Mouse (Mus musculus): Measurements from ENCODE around the gene Pxmp4. TPM values are rescaled to one million over a fixed set of nuclear protein-coding genes. Genes with fewer than 3 reads are reported as not detected.

Pxmp4 gene
- polyA plus RNA-seq, 1 experiment from 2014 or later, result 44.9 TPM

- H3K27me3 ChIP-seq (ENCODE audit: control insufficient read depth, insufficient read depth, low read depth, low read length), result no peaks in the 10 kb centered on the region
- no peak overlapping the region for H3K9ac ChIP-seq (ENCODE audit: low read depth, low read length)
- H3K27ac ChIP-seq (ENCODE audit: low read length), result no peak overlapping the region
- no peak overlapping the region for H3K4me2 ChIP-seq (ENCODE audit: low read depth, low read length)
- peaks cover 36% of the 10 kb centered on the region for H3K4me1 ChIP-seq (ENCODE audit: control insufficient read depth, low read depth, low read length)
- H3K36me3 ChIP-seq (ENCODE audit: control insufficient read depth, insufficient read depth), result peaks cover 9% of the 10 kb centered on the region
- no peak overlapping the region for H3K4me3 ChIP-seq (ENCODE audit: low read depth, low read length)
- 87% methylated on average over 3 of the region's 3 CpGs for WGBS (ENCODE audit: insufficient replicate concordance)
- H3K9me3 ChIP-seq (replicated peaks; ENCODE audit: control insufficient read depth, low read length), result peaks cover 4% of the 10 kb centered on the region
- ATAC-seq (ENCODE audit: low read depth), result no peak
These were observed 35.0 kb upstream of the Pxmp4 start for GRCm38 (mm10) chr2:154638521-154638920.

DNA sequence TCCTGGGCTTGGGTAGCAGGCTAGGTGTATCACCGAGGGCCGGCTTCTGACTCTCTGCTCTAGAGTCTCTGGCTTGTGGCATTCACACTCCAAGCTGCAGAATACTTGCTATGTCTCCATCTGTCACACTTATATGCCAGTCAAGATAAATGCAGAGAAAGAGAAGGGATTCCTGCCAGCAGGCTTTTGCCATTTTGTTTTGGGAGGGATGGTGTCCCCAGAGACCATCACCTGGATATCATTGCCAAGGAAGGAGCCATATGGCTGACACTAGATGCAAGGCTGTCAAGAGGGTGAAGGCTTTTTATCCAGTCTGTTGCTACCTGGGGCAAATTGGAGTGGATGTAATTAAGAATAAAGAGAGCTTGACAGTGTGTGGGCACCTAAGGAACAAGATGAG lies 32.3 kb upstream of the Pxmp4 start:
- H3K27ac ChIP-seq (ENCODE audit: low read length), result peak overlapping the region; percentile 100
- 92% methylated on average over 2 of the region's 2 CpGs for WGBS (ENCODE audit: insufficient replicate concordance)
- peaks cover 9% of the 10 kb centered on the region for H3K36me3 ChIP-seq (ENCODE audit: control insufficient read depth, insufficient read depth)
- no peak overlapping the region for H3K4me3 ChIP-seq (ENCODE audit: low read depth, low read length)
- H3K27me3 ChIP-seq (ENCODE audit: control insufficient read depth, insufficient read depth, low read depth, low read length), result no peaks in the 10 kb centered on the region
- peaks cover 4% of the 10 kb centered on the region for H3K9me3 ChIP-seq (replicated peaks; ENCODE audit: control insufficient read depth, low read length)
- H3K4me2 ChIP-seq (ENCODE audit: low read depth, low read length), result no peak overlapping the region
- H3K9ac ChIP-seq (ENCODE audit: low read depth, low read length), result no peak overlapping the region; the same call in 1 of the 2 replicates
- no peak for ATAC-seq (ENCODE audit: low read depth)
- H3K4me1 ChIP-seq (ENCODE audit: control insufficient read depth, low read depth, low read length), result peaks cover 30% of the 10 kb centered on the region

- peak overlapping the region; percentile 71 for H3K4me3 ChIP-seq (ENCODE audit: low read depth, low read length)
- peak overlapping the region; percentile 48 for H3K4me2 ChIP-seq (ENCODE audit: low read depth, low read length)
These were observed 30.6 kb upstream of the Pxmp4 start for GRCm38 (mm10) chr2:154633876-154634644.

GRCm38 (mm10) chr2:154633039-154633742 lies 29.7 kb upstream of the Pxmp4 start:
- H3K27me3 ChIP-seq (ENCODE audit: control insufficient read depth, insufficient read depth, low read depth, low read length), result no peaks in the 10 kb centered on the region
- peaks cover 21% of the 10 kb centered on the region for H3K36me3 ChIP-seq (ENCODE audit: control insufficient read depth, insufficient read depth)
- H3K27ac ChIP-seq (ENCODE audit: low read length), result peak overlapping the region; percentile 100
- H3K4me3 ChIP-seq (ENCODE audit: low read depth, low read length), result peak overlapping the region; percentile 71
- H3K4me1 ChIP-seq (ENCODE audit: control insufficient read depth, low read depth, low read length), result peaks cover 37% of the 10 kb centered on the region
- H3K9ac ChIP-seq (ENCODE audit: low read depth, low read length), result peak overlapping the region; percentile 63
- H3K4me2 ChIP-seq (ENCODE audit: low read depth, low read length), result peak overlapping the region; percentile 48
- H3K9me3 ChIP-seq (replicated peaks; ENCODE audit: control insufficient read depth, low read length), result peaks cover 3% of the 10 kb centered on the region
- ATAC-seq (ENCODE audit: low read depth), result peak; percentile 43
- WGBS (ENCODE audit: insufficient replicate concordance), result 55% methylated on average over 5 of the region's 5 CpGs

More at GRCm38 (mm10) chr2:154633876-154634644, 30.6 kb upstream of the Pxmp4 start:
- no peaks in the 10 kb centered on the region for H3K27me3 ChIP-seq (ENCODE audit: control insufficient read depth, insufficient read depth, low read depth, low read length)
- H3K27ac ChIP-seq (ENCODE audit: low read length), result peak overlapping the region; percentile 100
- H3K9ac ChIP-seq (ENCODE audit: low read depth, low read length), result peak overlapping the region; percentile 63
- peaks cover 37% of the 10 kb centered on the region for H3K4me1 ChIP-seq (ENCODE audit: control insufficient read depth, low read depth, low read length)
- peaks cover 20% of the 10 kb centered on the region for H3K36me3 ChIP-seq (ENCODE audit: control insufficient read depth, insufficient read depth)
- peaks cover 4% of the 10 kb centered on the region for H3K9me3 ChIP-seq (replicated peaks; ENCODE audit: control insufficient read depth, low read length)
- 66% methylated on average over 9 of the region's 9 CpGs for WGBS (ENCODE audit: insufficient replicate concordance)
- ATAC-seq (ENCODE audit: low read depth), result peak; percentile 47

GRCm38 (mm10) chr2:154632203-154632780 lies 28.8 kb upstream of the Pxmp4 start:
- peak overlapping the region; percentile 100 for H3K27ac ChIP-seq (ENCODE audit: low read length)
- H3K36me3 ChIP-seq (ENCODE audit: control insufficient read depth, insufficient read depth), result peaks cover 16% of the 10 kb centered on the region
- peak overlapping the region; percentile 71 for H3K4me3 ChIP-seq (ENCODE audit: low read depth, low read length)

DNA sequence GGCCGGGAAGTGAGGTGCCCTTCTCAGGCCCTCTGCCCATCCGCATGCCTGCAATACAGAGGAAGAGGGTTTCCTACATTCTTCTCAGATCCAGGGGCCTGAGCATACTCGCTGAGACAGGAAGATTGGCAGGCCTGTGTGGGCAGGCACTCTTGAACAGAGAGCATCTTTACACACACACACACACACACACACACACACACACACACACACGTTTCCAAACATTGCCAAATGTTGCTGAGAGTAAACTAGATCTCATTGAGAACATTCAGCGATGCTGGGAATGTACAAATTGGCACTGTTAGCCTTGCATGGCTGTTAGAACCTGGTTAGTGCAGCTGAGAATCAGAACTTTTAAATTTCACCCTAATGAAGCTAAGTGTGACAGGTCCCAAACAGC lies 27.0 kb upstream of the Pxmp4 start:
- Histone ChIP-seq H3K4me3 (ENCODE audit: low read depth, low read length) (peak overlapping the region; percentile 71), H3K27me3 (ENCODE audit: control insufficient read depth, insufficient read depth, low read depth, low read length) (no peaks in the 10 kb centered on the region), H3K9me3 (replicated peaks; ENCODE audit: control insufficient read depth, low read length) (no peaks in the 10 kb centered on the region), H3K9ac (ENCODE audit: low read depth, low read length) (peak overlapping the region; percentile 76), H3K36me3 (ENCODE audit: control insufficient read depth, insufficient read depth) (peaks cover 16% of the 10 kb centered on the region), H3K27ac (ENCODE audit: low read length) (peak overlapping the region; percentile 36), H3K4me2 (ENCODE audit: low read depth, low read length) (peak overlapping the region; percentile 48), H3K4me1 (ENCODE audit: control insufficient read depth, low read depth, low read length) (peaks cover 33% of the 10 kb centered on the region)
- ATAC-seq (ENCODE audit: low read depth), result no peak
- WGBS (ENCODE audit: insufficient replicate concordance), result 76% methylated on average over 5 of the region's 5 CpGs

More at GRCm38 (mm10) chr2:154632203-154632780, 28.8 kb upstream of the Pxmp4 start:
- no peaks in the 10 kb centered on the region for H3K9me3 ChIP-seq (replicated peaks; ENCODE audit: control insufficient read depth, low read length)
- WGBS (ENCODE audit: insufficient replicate concordance), result 23% methylated on average over 16 of the region's 16 CpGs
- H3K4me2 ChIP-seq (ENCODE audit: low read depth, low read length), result peak overlapping the region; percentile 48
- H3K4me1 ChIP-seq (ENCODE audit: control insufficient read depth, low read depth, low read length), result peaks cover 37% of the 10 kb centered on the region
- no peaks in the 10 kb centered on the region for H3K27me3 ChIP-seq (ENCODE audit: control insufficient read depth, insufficient read depth, low read depth, low read length)
- ATAC-seq (ENCODE audit: low read depth), result peak; percentile 85
- H3K9ac ChIP-seq (ENCODE audit: low read depth, low read length), result peak overlapping the region; percentile 76

DNA sequence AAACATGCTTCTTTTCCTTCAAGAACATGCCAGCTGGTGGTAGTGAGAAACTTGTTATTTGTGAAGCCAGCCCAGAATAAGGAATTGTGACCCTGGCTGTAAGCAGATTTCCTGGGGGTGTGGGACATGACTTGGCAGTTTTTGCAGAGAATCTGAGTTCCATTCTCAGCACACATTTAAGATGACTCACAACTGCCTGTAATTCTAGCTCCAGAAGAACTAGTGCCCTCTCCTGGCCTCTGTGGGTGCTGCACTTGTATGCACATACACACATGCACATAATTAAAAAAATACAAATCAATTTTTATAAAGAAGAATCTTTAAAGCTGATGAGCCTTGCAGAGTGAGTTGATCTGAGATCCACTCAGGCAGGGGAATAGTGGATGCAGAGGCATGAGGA lies 20.6 kb upstream of the Pxmp4 start:
- Histone ChIP-seq H3K9me3 (replicated peaks; ENCODE audit: control insufficient read depth, low read length) (0 out of 2 replicates have a peak, but pooled peaks cover 2% of the 10 kb centered on the region), H3K27ac (ENCODE audit: low read length) (no peak overlapping the region), H3K4me2 (ENCODE audit: low read depth, low read length) (no peak overlapping the region), H3K36me3 (ENCODE audit: control insufficient read depth, insufficient read depth) (peaks cover 6% of the 10 kb centered on the region; the same call in 1 of the 2 replicates), H3K9ac (ENCODE audit: low read depth, low read length) (no peak overlapping the region), H3K27me3 (ENCODE audit: control insufficient read depth, insufficient read depth, low read depth, low read length) (no peaks in the 10 kb centered on the region), H3K4me3 (ENCODE audit: low read depth, low read length) (no peak overlapping the region), H3K4me1 (ENCODE audit: control insufficient read depth, low read depth, low read length) (no peaks in the 10 kb centered on the region)
- ATAC-seq (ENCODE audit: low read depth), result no peak

DNA sequence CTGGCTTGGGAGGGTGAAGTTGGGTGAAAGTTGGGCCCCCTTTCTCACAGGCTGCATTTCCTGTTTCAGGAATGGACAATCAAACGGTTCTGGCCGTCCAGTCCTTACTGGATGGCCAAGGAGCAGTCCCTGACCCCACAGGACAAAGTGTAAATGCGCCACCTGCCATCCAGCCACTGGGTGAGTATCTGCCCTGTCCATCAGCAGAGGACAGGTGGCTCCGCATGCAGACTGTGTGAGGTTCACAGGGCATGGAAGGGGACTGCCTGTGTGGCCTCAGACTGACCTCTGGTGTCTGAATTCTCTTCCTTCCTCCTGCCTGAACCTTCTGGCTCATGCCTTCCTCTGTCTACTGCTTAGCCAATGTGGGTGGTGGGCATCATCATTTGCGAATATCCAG lies 18.2 kb upstream of the Pxmp4 start:
- no peaks in the 10 kb centered on the region for H3K27me3 ChIP-seq (ENCODE audit: control insufficient read depth, insufficient read depth, low read depth, low read length)
- no peaks in the 10 kb centered on the region; the same call in 1 of the 2 replicates for H3K36me3 ChIP-seq (ENCODE audit: control insufficient read depth, insufficient read depth)
- H3K4me2 ChIP-seq (ENCODE audit: low read depth, low read length), result no peak overlapping the region
- H3K27ac ChIP-seq (ENCODE audit: low read length), result no peak overlapping the region
- 60% methylated on average over 5 of the region's 5 CpGs for WGBS (ENCODE audit: insufficient replicate concordance)
- H3K4me3 ChIP-seq (ENCODE audit: low read depth, low read length), result no peak overlapping the region
- H3K9me3 ChIP-seq (replicated peaks; ENCODE audit: control insufficient read depth, low read length), result 0 out of 2 replicates have a peak, but pooled peaks cover 2% of the 10 kb centered on the region
- H3K9ac ChIP-seq (ENCODE audit: low read depth, low read length), result no peak overlapping the region; the same call in 1 of the 2 replicates
- no peaks in the 10 kb centered on the region; the same call in 1 of the 2 replicates for H3K4me1 ChIP-seq (ENCODE audit: control insufficient read depth, low read depth, low read length)
- ATAC-seq (ENCODE audit: low read depth), result peak; percentile 51

Measured in liver, embryonic 16.5 days (tissue).